Mouse (Mus musculus): ENCODE results near the gene Clec4a4.

Clec4a4 gene

GRCm38 (mm10) chr6:122989876-122990437, at the start of gene Clec4a4:
Gene Clec4a4 (plus strand): TSS chr6:122990367.
- no peak for TF ChIP-seq GATA4 (IDR thresholded peaks at IDR 0.05; ENCODE audit: insufficient replicate concordance, low read length)

GRCm38 (mm10) chr6:122946760-122947159, 43.4 kb upstream of the Clec4a4 start:
- TF ChIP-seq GATA4 (IDR thresholded peaks at IDR 0.05; ENCODE audit: insufficient replicate concordance, low read length): no peak

- no peak for TF ChIP-seq GATA4 (IDR thresholded peaks at IDR 0.05; ENCODE audit: insufficient replicate concordance, low read length)
These were observed 37.8 kb upstream of the Clec4a4 start, which contains the start of gene Clec4a3 for GRCm38 (mm10) chr6:122952401-122952800. Gene Clec4a3 (plus strand): TSS chr6:122952515.

GRCm38 (mm10) chr6:122964562-122964961, 25.6 kb upstream of the Clec4a4 start:
- TF ChIP-seq GATA4 (IDR thresholded peaks at IDR 0.05; ENCODE audit: insufficient replicate concordance, low read length): no peak

GRCm38 (mm10) chr6:122969048-122969447, 21.1 kb upstream of the Clec4a4 start:
- no peak for TF ChIP-seq GATA4 (IDR thresholded peaks at IDR 0.05; ENCODE audit: insufficient replicate concordance, low read length)

GRCm38 (mm10) chr6:123005591-123005990, 15.4 kb downstream of the Clec4a4 start:
- TF ChIP-seq GATA4 (IDR thresholded peaks at IDR 0.05; ENCODE audit: insufficient replicate concordance, low read length): no peak

GRCm38 (mm10) chr6:123049742-123050372, 59.7 kb downstream of the Clec4a4 start, which contains the start of gene Clec4b1:
Gene Clec4b1 (plus strand): TSS chr6:123049962.
- no peak for TF ChIP-seq GATA4 (IDR thresholded peaks at IDR 0.05; ENCODE audit: insufficient replicate concordance, low read length)
